Mouse (Mus musculus): ENCODE results near the gene Ptges2.

DNA sequence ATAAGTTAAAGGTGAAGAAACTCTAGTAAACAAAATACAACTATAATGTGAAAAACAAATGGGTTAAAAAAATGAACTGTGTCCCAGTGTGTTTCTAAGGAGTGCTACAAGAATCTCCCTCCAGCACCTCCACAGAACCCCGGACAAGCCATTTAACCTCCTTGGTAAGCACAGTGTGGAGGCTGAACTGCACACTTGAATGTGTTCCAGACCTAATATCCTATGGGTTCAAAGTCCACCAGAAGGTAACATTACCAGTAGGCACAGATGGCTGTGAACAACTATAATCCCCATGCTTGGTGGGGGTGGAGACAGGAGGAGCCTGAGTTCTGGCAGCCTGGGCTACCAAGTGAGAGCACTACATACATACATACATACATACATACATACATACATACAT is 44.9 kb downstream of the Ptges2 start:
- TF ChIP-seq CTCF (IDR thresholded peaks at IDR 0.05; ENCODE audit: control insufficient read depth, insufficient read depth, insufficient read length) (no peak), MAX (IDR thresholded peaks at IDR 0.05) (no peak), FOSL1 (IDR thresholded peaks at IDR 0.05; ENCODE audit: insufficient read depth, low read length, poor library complexity, severe bottlenecking) (no peak), MYOD1 (IDR thresholded peaks at IDR 0.05; ENCODE audit: control insufficient read depth, insufficient read length, low read depth) (no peak), USF1 (IDR thresholded peaks at IDR 0.05; ENCODE audit: low read depth) (no peak), MYOG (IDR thresholded peaks at IDR 0.05; ENCODE audit: control insufficient read depth, extremely low read depth, insufficient read length) (no peak), CEBPB (IDR thresholded peaks at IDR 0.05; ENCODE audit: low read depth) (no peak)
